Mouse (Mus musculus) forelimb bud, embryonic 11.5 days (tissue): ENCODE results near the gene Setd7.
"Not testable (repeated sequence)": the region's sequence is repeated elsewhere in the genome, so short reads cannot be mapped to it uniquely, and the experiment has no call there.

Experiments
- DNase-seq: peaks from one replicate; pipeline ENCODE4 v3.0.0-alpha.2; 2012; ENCODE audit warnings: low read depth, low spot score

The Setd7 gene

GRCm38 (mm10) chr3:51560511-51561108, at the start of gene Setd7:
Gene Setd7, minus strand, starts transcription at chr3:51560879.
- DNase-seq: peak; percentile 79

- DNase-seq: no peak
Observed at GRCm38 (mm10) chr3:51604489-51604888, 43.8 kb upstream of the Setd7 start.

- no peak for DNase-seq
Observed at GRCm38 (mm10) chr3:51603705-51604291, 43.1 kb upstream of the Setd7 start.

- DNase-seq: no peak
Observed at GRCm38 (mm10) chr3:51601461-51601860, 40.8 kb upstream of the Setd7 start.

- DNase-seq: no peak
Observed at GRCm38 (mm10) chr3:51600728-51601127, 40.0 kb upstream of the Setd7 start.

GRCm38 (mm10) chr3:51599057-51599630, 38.5 kb upstream of the Setd7 start:
- no peak for DNase-seq

- no peak for DNase-seq
Observed at GRCm38 (mm10) chr3:51596538-51596937, 35.9 kb upstream of the Setd7 start.

GRCm38 (mm10) chr3:51593506-51593905, 32.8 kb upstream of the Setd7 start:
- DNase-seq: no peak

- no peak for DNase-seq
Observed at GRCm38 (mm10) chr3:51591591-51591990, 30.9 kb upstream of the Setd7 start.

GRCm38 (mm10) chr3:51590207-51590892, 29.7 kb upstream of the Setd7 start:
- no peak for DNase-seq

- no peak for DNase-seq
Observed at GRCm38 (mm10) chr3:51587697-51588262, 27.1 kb upstream of the Setd7 start.

- peak; percentile 87 for DNase-seq
Observed at GRCm38 (mm10) chr3:51583574-51584391, 23.1 kb upstream of the Setd7 start.

- DNase-seq: not testable (repeated sequence)
Observed at GRCm38 (mm10) chr3:51579243-51579642, 18.6 kb upstream of the Setd7 start.

GRCm38 (mm10) chr3:51577816-51578749, 17.4 kb upstream of the Setd7 start:
- DNase-seq: no peak

- DNase-seq: no peak
Observed at GRCm38 (mm10) chr3:51577359-51577758, 16.7 kb upstream of the Setd7 start.

- DNase-seq: no peak
Observed at GRCm38 (mm10) chr3:51573915-51574314, 13.2 kb upstream of the Setd7 start.

- no peak for DNase-seq
Observed at GRCm38 (mm10) chr3:51570200-51570599, 9.5 kb upstream of the Setd7 start.

GRCm38 (mm10) chr3:51561993-51562385, 1.3 kb upstream of the Setd7 start:
- DNase-seq: no peak

GRCm38 (mm10) chr3:51561109-51561992, 672 bp upstream of the Setd7 start:
- peak; percentile 63 for DNase-seq
